Mouse (Mus musculus) olfactory bulb, adult 2 months (tissue): ENCODE data around the gene I830077J02Rik.

ENCODE experiments used
- CTCF ChIP-seq: fragments of 200-500 bp; IDR thresholded peaks from 2 replicates; pipeline ENCODE4 v1.5.1; 2012; ENCODE audit warnings: low read depth, mild to moderate bottlenecking, low read length, moderate library complexity; ENCODE audit not compliant: insufficient read depth
- POLR2A ChIP-seq: fragments of 200-500 bp; IDR thresholded peaks from 2 replicates; pipeline ENCODE4 v1.6.1; 2012; ENCODE audit warnings: mild to moderate bottlenecking, low read depth, low read length, moderate library complexity; ENCODE audit not compliant: insufficient read depth

DNA sequence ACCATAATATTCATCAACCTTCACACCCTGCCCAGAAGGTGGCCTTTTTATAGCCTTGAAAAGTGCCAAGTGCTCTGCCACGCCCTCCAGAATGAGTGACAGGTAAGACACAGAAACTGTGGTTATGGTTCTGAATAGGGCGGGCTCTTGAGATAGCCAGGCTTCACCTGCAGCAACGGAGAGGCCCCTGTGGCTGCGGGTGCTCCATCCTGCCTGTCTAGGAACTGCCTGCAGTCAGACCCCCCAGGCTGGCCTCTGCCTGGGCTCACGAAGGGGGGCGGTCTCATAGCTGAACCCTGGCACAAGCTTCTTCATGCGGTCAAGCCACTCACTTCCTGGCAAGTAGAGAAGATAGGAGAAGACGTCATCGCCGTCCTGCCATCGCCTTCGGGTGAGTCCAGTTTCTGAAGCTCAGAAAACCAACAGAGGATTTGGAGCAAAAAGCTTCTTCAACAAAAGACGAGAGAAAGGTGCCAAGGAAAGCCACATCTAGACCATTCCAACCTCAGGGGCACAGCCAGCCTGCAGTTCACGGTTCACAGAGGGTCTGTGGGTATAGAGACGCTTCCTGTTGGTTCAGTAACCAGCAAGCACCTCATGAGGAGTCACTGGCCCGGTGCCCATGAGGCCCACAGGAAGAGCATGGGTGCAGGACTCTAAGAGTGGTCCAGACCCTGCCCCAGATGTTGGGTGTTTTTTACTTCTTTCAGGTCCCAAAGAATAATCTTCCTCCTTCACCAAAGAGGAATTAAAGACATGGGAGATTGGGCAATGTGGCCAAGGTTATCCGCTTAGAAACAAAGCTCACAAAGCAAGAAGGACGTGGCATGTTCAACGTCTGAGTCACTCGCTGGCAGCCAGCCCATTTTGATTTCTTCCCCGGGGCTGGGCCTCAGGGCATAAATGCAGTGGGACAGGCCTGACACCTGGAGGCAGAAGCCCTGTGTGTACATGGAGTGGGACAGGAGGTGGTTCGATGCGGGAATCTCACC lies 37.6 kb downstream of the I830077J02Rik start:
- peak; percentile 60 for TF ChIP-seq CTCF
- TF ChIP-seq POLR2A = no peak
